Mouse (Mus musculus) ovary, postnatal 14 days (tissue): ENCODE data around the gene Dcdc2a.

ENCODE experiments used
- DNase-seq: peaks from one replicate; pipeline ENCODE4 v3.0.0; 2022; ENCODE audit warnings: low spot score

Dcdc2a gene

DNA sequence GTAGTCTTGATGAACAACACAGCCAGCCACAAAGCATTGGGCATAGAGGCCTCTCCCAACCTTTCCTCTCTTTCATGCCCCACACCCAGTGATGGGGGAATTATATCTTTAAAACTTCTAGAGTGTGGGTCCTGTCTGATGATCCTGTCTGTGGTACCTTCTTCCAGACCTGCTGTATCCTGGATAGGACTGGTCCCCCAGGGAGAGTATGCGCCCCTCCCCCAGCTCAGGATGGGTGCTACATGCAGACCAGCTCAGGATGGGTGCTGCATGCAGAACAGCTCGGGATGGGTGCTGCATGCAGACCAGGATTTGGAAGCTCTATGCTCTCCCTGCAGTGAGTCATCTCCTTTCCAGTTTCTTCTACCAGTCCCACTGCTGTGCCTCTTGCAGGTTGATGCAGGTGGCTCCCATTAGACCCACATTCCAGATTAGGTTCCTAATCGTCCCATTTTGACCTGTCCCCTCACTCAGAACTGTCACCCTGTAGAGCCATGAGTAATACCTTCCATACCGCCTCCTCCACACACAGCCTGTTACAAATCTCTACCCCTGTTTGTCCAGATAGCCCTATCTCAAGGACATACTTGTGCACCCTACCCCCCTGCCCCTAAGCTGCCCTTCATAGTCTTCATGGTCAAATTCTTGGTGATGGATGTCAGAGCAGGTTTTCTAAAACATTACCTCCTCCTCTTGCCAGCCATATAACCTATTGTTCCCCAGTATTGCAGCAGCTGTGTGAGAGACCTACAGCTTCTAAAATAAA lies 122.6 kb downstream of the Dcdc2a start:
- DNase-seq, result no peak

DNA sequence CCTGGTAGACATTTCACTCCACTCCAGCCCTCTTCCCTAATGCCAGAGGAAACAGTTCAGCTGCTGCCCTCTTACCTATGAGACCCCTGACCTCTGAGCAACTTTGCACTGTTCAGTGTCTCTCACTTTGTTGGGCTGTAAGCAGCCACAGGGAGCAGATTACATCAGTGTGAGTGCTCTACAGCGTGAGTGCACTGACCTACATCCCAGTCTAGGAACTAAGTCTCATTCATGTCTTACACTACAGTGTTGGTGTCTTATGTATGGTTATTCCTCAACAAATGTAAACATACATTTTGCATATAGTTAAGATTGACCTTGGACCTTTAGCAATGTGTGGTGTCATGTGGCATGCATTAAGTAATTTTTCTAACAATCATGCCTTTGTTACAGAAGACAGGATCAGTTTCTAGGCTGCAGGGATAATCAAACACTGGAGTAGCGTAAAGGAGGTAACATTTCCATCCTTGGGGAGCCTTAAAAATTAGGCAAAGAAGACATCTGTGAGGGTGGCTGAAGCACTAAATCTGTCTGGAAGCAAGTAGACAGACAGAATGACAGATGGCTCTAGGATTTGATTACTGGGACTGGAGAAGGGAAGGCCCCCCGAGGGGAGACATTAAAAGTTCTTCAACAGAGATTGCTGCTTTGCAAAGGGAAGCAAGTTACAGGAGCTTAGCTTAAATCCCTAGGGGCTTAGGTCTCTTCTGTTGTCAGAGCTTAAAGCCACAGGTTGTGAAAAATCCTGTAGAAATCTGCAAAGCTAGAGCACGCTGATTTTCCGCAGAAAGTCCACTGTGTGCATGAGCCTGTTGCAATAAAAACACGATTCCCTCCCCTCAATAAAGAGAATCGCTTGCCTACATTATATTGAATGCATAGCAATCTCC lies 130.9 kb downstream of the Dcdc2a start:
- no peak for DNase-seq

DNA sequence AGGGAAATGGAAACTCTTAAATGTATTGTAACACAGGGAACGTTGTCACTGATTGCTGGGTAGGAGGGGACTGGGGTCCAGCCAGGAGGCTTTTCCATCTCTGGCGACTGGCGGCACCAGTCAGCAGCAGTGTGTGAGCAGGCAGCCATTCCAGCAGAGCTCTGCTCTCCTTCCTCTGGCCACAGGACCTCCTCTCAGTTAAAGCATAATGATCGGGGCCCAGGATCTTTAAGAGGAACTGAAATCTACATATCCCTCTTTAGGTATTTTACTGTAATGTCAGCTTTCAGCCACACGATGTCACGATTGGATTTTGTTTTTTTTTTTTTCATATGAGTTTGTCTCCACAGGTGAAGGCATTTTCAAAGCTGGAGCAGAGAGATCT lies 131.5 kb downstream of the Dcdc2a start:
- DNase-seq, result no peak

DNA sequence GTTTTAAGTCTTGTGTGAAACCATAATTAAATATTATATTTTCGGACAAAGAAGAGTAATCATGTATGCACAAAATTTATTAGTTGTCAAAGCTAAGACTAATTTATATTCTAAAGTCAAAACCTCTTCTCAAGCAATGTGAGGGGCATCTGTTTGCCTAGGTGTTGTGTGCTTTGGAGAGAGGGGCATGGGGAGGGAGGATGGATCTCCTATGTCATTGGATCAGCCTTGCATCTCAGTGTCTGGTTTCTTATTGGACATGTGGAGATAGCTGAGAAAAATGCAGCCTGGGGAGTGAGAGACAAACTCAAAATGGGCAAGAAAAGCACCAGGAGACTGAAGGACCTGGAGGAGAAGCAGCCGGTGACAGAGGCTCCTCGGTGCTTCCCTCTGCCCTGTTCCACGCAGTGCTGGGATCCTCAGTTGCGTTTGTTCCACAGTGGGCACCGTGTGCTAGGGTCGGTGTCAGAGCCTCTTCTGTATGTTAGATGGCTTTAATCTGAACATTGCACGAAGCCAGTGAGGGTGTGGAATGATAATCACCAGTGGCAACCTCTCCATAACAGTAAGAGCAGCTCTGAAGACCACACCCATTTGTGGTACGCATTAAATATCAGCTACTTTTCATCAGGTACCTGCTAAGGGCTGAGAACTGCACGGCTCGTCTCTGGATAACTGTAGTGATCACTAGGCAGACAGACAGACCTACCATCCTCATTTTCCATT lies 133.8 kb downstream of the Dcdc2a start:
- DNase-seq, result no peak

DNA sequence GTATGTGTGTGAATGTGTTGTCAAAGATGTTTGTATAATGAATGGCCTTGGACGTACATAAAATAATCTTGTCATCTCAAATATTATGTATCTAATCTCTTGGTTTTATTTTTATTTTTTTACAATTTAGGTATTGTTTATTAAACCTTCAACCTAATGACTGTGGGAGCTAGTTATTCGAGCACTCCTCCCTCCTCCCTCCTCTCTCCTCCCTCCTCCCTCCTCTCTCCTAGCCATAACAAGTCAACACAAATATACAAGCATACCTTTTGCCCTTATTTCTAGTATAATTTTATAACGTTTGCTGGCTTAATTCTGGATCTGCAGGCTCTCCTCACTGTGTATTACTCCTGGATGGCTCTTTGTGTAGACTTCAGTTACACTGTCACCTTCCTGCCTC lies 134.4 kb downstream of the Dcdc2a start:
- no peak for DNase-seq

DNA sequence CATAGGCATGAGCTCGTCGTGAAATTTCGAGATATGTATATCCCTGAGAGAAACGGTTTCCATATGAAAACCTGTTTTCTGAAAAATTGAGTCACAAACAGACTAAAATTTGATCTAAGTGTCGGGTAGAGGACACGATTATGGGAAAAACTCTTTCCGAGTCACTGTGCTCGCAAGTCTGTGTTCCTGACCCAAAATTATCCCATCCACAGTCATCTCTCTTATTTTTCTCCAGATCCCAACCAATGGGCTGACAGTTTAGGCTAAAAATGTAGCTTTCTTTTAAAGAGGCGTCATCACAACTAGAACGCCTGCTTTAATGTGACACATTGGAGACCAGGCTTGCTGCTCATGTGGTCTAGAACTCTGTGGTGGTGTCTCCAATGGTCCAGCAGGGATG lies 139.9 kb downstream of the Dcdc2a start:
- no peak for DNase-seq

DNA sequence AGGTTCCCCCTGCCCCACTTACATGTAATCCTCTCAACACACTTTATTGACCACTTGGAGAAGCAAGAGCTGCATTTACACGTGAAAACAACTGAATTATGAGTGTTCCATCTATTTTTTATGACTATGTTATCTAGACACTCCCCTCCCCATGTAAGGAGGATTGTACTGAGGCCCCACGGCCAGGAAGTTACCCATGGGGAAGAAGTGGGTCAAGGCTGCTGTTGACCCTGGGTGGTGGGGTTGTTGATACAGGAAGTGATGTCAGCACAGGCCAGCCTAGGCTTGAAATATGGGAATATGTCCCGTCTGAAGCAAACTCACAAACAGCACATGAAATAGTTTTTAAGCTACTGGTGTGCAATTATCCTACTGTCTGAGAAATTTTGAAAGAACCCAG lies 144.1 kb downstream of the Dcdc2a start:
- no peak for DNase-seq

DNA sequence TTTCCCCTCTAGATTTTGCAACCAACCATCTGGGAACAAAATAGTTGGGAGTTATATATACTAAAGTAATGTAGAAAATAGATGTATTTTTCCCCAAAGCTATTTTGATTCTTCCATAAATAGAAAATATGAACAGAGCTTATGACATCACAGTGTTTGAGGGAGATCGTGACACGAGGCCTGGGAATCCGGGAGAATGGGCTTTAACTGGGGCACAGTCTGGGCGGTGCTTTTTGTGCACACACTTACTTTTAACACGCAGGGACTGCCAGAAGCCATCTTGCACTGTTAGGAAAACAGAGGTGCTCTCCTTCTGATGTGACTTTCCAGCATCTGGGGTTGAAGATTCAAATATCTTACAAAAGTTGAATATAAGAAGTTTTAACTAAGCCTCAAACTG lies 151.1 kb downstream of the Dcdc2a start:
- no peak for DNase-seq

DNA sequence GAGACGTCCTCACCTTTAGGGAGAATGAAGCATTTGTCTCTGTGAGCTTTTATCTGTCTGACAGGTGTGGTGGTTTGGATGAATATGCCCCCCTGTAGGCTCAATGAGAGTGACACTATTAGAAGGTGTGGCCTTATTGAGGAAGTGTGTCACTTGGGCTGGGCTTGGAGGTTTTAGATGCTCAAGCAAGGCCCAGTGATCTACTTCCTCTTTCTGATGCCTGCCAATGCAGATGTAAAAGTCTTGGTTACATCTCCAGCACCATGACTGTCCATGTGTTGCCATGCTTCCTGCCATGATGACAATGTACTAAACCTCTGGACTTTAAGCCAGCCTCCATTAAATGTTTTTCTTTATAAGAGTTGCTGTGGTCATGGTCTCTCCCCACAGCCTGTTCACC lies 162.6 kb downstream of the Dcdc2a start:
- DNase-seq, result no peak

DNA sequence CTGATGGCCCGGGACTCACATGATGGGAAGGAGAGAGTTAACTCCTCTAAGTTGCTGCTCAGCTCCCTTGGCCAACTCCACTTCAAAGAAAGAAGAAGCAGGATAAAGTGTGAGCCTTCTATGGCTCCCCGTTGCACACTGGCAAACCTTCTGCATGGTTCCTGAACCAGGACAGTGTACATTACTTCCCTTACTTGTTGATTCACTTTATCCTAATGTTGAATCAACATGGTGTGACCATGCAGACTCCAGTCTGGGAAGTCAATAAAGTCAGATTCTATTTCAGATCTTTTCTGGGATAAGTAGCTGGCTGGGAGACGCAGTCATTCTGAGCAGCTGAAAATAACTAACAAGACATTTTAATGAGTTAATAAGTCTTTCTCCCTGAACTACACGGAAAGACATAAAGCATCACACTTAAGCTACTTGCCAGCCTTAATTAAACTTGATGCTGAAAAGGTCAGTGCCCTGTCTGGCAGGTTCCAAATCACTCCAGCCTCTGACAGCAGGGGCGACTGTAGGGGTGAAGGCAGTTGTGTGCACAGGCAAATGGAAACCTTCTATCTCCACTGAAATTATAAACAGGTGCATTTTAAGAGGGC lies 164.5 kb downstream of the Dcdc2a start:
- DNase-seq, result no peak

DNA sequence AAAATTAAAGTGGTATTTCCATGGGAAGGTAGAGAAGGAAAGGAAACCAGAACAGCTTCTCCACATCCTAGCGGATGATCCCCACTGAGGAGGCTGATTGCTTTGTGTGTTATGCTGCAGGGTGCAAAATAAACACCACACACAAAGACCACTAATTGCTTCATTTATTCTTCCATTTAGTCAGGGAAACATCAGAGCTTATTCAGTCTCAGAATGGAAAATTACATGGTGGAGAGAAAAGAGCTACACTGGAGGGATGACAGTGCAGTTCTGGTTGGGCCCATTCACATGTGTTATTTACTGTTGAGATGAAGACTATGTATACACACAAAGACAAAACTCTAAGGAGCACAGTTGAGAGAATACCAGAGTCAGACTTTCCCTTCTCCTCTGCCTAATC lies 196.1 kb downstream of the Dcdc2a start:
- DNase-seq, result no peak

DNA sequence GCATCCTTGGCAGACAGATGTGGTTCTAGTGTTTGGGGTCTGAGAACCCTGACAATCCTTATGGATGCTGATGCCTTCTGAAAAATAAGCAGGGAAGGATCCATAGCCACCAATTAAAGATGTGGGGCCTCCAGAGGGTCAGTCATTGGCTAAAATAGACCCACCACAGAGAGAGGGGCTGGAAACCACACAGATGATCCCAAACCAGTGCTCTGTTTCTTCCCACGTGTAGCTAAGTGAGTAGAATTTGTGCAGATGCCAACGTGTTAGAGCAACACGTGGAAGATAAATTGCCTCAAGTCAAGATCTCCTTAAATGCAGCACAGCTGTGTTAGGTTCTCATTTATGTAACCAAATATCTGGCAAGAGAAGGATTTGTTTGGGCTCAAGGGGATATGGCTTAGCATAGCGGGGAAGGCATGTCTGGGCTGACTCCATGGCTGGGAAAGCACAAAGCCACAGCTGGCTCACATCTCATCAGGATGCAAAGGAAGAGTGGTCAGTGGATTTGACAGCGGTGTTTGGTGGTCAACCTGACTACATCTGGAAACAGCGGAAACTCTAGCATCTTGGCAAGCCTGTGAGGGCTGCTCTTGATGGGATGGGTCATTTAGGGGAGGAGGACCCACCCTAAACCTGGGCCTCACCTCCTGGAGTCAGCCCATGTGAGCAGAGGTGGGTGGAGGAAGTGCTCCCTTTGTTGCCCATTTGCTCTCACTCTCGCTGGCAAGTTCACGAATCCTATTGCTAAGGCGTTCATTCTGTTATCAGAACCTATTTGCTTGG lies 198.9 kb downstream of the Dcdc2a start:
- no peak for DNase-seq

DNA sequence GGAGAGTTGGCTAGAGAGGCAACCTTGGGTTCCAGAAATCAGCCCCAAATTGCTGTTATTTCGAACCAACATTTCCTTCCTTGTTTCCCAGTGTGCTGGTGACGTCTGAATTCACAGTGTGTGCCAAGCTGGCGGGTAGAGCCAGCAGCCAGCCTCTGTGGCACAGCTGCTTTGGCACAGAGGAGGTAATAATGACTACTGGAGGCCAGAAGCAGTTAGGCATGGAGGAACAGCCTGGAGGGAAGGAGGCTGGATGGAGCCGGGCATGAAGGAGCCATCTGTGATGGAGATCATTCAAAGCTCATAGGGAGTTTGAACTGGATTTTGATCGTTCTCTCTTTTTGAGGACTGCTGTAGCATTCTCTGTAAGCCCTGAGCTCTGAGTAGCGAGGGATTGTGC lies 201.8 kb downstream of the Dcdc2a start:
- DNase-seq, result no peak
